Mouse (Mus musculus) liver, embryonic 16.5 days (tissue): ENCODE measurements around the gene 1700030K09Rik. TPM values are rescaled to one million over a fixed set of nuclear protein-coding genes. Genes with fewer than 3 reads are reported as not detected.

Experiments used
- ATAC-seq: fragments of 200-750 bp; cut with Nextera tagmentation; 2 replicates; pipeline ENCODE4 v1.8.0; 2017; ENCODE audit warnings: low read depth, mild to moderate bottlenecking, moderate number of reproducible peaks, moderate library complexity
- H3K27ac ChIP-seq: fragments of 300-500 bp; sonication (generic); 2 replicates; pipeline ENCODE4 v1.5.1; 2014; ENCODE audit warnings: mild to moderate bottlenecking, low read length
- H3K27me3 ChIP-seq: fragments of 300-500 bp; sonication (generic); 2 replicates; pipeline ENCODE4 v1.6.1; 2014; ENCODE audit warnings: low read depth, low read length, mixed read lengths; ENCODE audit not compliant: control insufficient read depth, insufficient read depth
- H3K36me3 ChIP-seq: fragments of 300-500 bp; sonication (generic); 2 replicates; pipeline ENCODE4 v1.6.1; 2014; ENCODE audit warnings: mild to moderate bottlenecking; ENCODE audit not compliant: control insufficient read depth, insufficient read depth
- H3K4me1 ChIP-seq: fragments of 300-500 bp; sonication (generic); 2 replicates; pipeline ENCODE4 v1.6.1; 2014; ENCODE audit warnings: low read depth, low read length, mixed read lengths; ENCODE audit not compliant: control insufficient read depth
- H3K4me2 ChIP-seq: fragments of 300-500 bp; sonication (generic); 2 replicates; pipeline ENCODE4 v1.6.1; 2014; ENCODE audit warnings: low read depth, low read length, mixed read lengths
- H3K4me3 ChIP-seq: fragments of 300-500 bp; sonication (generic); 2 replicates; pipeline ENCODE4 v1.5.1; 2014; ENCODE audit warnings: low read depth, mild to moderate bottlenecking, low read length
- H3K9ac ChIP-seq: fragments of 300-500 bp; sonication (generic); 2 replicates; pipeline ENCODE4 v1.6.1; 2014; ENCODE audit warnings: low read depth, low read length
- H3K9me3 ChIP-seq: fragments of 300-500 bp; sonication (generic); replicated peaks from 2 replicates; pipeline ENCODE4 v1.6.1; 2016; ENCODE audit warnings: low read length; ENCODE audit not compliant: control insufficient read depth
- WGBS: fragments of 180-500 bp; shearing (Covaris S2); extraction: QIAGEN DNeasy Blood & Tissue Kit; methylation state at CpG from one replicate; pipeline ENCODE4 v1.1.7; 2014; ENCODE audit not compliant: insufficient replicate concordance; 5-methylcytosine and 5-hydroxymethylcytosine counted together
- polyA plus RNA-seq: library from polyadenylated mRNA; unstranded; fragments of >200 nt; fragmentation: Nextera tagmentation; extraction: Ambion mirVana; gene quantifications from 2 replicates; pipeline ENCODE4 v1.2.1, GENCODE M21; 2015

The 1700030K09Rik gene
- polyA plus RNA-seq, 1 experiment from 2014 or later: 3.4 TPM

GRCm38 (mm10) chr8:72496217-72496616 is 52.5 kb downstream of the 1700030K09Rik start:
- no peak for ATAC-seq
- peaks cover 6% of the 10 kb centered on the region for H3K36me3 ChIP-seq

GRCm38 (mm10) chr8:72497911-72498310 is 54.2 kb downstream of the 1700030K09Rik start:
- 44% methylated on average over 1 of the region's 1 CpGs for WGBS
- no peak overlapping the region for H3K27ac ChIP-seq
- no peak for ATAC-seq
- H3K4me3 ChIP-seq: no peak overlapping the region
- H3K4me1 ChIP-seq: peaks cover 16% of the 10 kb centered on the region
- no peaks in the 10 kb centered on the region for H3K9me3 ChIP-seq
- H3K9ac ChIP-seq: no peak overlapping the region
- H3K27me3 ChIP-seq: no peaks in the 10 kb centered on the region
- H3K4me2 ChIP-seq: no peak overlapping the region
- peaks cover 6% of the 10 kb centered on the region for H3K36me3 ChIP-seq

More at GRCm38 (mm10) chr8:72496217-72496616, 52.5 kb downstream of the 1700030K09Rik start:
- 82% methylated on average over 19 of the region's 19 CpGs for WGBS
- no peak overlapping the region for H3K4me2 ChIP-seq
- no peak overlapping the region for H3K27ac ChIP-seq
- no peaks in the 10 kb centered on the region for H3K27me3 ChIP-seq
- H3K9ac ChIP-seq: no peak overlapping the region
- peaks cover 20% of the 10 kb centered on the region for H3K4me1 ChIP-seq
- H3K9me3 ChIP-seq: no peaks in the 10 kb centered on the region
- H3K4me3 ChIP-seq: no peak overlapping the region

- WGBS: 32% methylated on average over 4 of the region's 4 CpGs
- no peaks in the 10 kb centered on the region for H3K27me3 ChIP-seq
- peaks cover 16% of the 10 kb centered on the region for H3K4me1 ChIP-seq
- H3K4me3 ChIP-seq: no peak overlapping the region
- no peak overlapping the region for H3K4me2 ChIP-seq
- ATAC-seq: no peak
- H3K27ac ChIP-seq: no peak overlapping the region
- no peaks in the 10 kb centered on the region for H3K9me3 ChIP-seq
- H3K36me3 ChIP-seq: peaks cover 6% of the 10 kb centered on the region
- H3K9ac ChIP-seq: no peak overlapping the region
Observed at GRCm38 (mm10) chr8:72498527-72498926, 54.8 kb downstream of the 1700030K09Rik start.

GRCm38 (mm10) chr8:72499521-72500284 is 56.0 kb downstream of the 1700030K09Rik start:
- Histone ChIP-seq H3K36me3 (peaks cover 6% of the 10 kb centered on the region), H3K27ac (no peak overlapping the region), H3K4me2 (no peak overlapping the region), H3K4me1 (peaks cover 23% of the 10 kb centered on the region), H3K9me3 (no peaks in the 10 kb centered on the region), H3K4me3 (no peak overlapping the region), H3K27me3 (no peaks in the 10 kb centered on the region), H3K9ac (no peak overlapping the region)
- no peak for ATAC-seq
- WGBS: 74% methylated on average over 2 of the region's 2 CpGs

GRCm38 (mm10) chr8:72500521-72500931 is 56.8 kb downstream of the 1700030K09Rik start:
- Histone ChIP-seq H3K4me3 (no peak overlapping the region), H3K9me3 (no peaks in the 10 kb centered on the region), H3K27ac (no peak overlapping the region), H3K4me1 (peaks cover 30% of the 10 kb centered on the region), H3K4me2 (no peak overlapping the region), H3K36me3 (peaks cover 6% of the 10 kb centered on the region), H3K9ac (no peak overlapping the region), H3K27me3 (no peaks in the 10 kb centered on the region)
- WGBS: 93% methylated on average over 1 of the region's 1 CpGs
- ATAC-seq: no peak

- no peaks in the 10 kb centered on the region for H3K9me3 ChIP-seq
- no peaks in the 10 kb centered on the region for H3K36me3 ChIP-seq
- H3K4me2 ChIP-seq: no peak overlapping the region
- no peak overlapping the region for H3K9ac ChIP-seq
- no peaks in the 10 kb centered on the region for H3K27me3 ChIP-seq
- H3K4me3 ChIP-seq: no peak overlapping the region
- ATAC-seq: no peak
- H3K27ac ChIP-seq: peak overlapping the region; percentile 46; the same call in 1 of the 2 replicates
- peaks cover 35% of the 10 kb centered on the region for H3K4me1 ChIP-seq
Observed at GRCm38 (mm10) chr8:72504137-72504536, 60.5 kb downstream of the 1700030K09Rik start.

GRCm38 (mm10) chr8:72504637-72505314 is 61.1 kb downstream of the 1700030K09Rik start:
- no peak overlapping the region for H3K9ac ChIP-seq
- no peak overlapping the region for H3K4me3 ChIP-seq
- H3K9me3 ChIP-seq: no peaks in the 10 kb centered on the region
- no peaks in the 10 kb centered on the region for H3K36me3 ChIP-seq
- 0 out of 2 replicates have a peak, but pooled peaks have one; percentile 23 for ATAC-seq
- peaks cover 38% of the 10 kb centered on the region for H3K4me1 ChIP-seq
- H3K27me3 ChIP-seq: no peaks in the 10 kb centered on the region
- no peak overlapping the region for H3K27ac ChIP-seq
- H3K4me2 ChIP-seq: no peak overlapping the region

GRCm38 (mm10) chr8:72507505-72507904 is 63.8 kb downstream of the 1700030K09Rik start:
- Histone ChIP-seq H3K27ac (no peak overlapping the region), H3K4me3 (no peak overlapping the region), H3K36me3 (no peaks in the 10 kb centered on the region), H3K9ac (no peak overlapping the region), H3K4me2 (no peak overlapping the region), H3K9me3 (no peaks in the 10 kb centered on the region), H3K4me1 (peaks cover 38% of the 10 kb centered on the region), H3K27me3 (no peaks in the 10 kb centered on the region)
- ATAC-seq: no peak
- WGBS: 62% methylated on average over 1 of the region's 1 CpGs
